Mouse (Mus musculus) frontal cortex, postnatal 14 days (tissue): Measurements from ENCODE around the gene Nupl1.

Experiments
- DNase-seq, 2 experiments: peaks; one replicate each; pipeline ENCODE4 v3.0.0; 2022; ENCODE audit warnings: low spot score in 2 of 2

The Nupl1 gene

DNA sequence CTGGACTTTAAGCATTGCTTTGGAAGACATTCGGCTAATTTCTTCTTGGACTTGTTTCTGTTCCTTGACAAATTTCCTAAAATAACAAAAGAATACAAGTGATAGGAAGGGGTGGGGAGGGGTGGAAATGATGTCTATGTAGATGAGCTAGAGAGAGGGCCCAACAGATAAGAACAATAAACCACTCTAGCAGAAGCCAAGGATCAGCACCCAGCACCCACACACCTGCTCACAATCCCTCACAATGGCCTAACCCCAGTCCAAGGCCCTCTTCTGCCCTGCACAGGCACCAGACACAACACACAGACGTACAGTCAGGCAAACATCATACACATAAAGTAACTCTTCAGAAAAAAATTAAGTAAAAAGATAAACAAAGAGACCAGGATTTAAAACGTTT lies 12.7 kb downstream of the Nupl1 start:
- DNase-seq, result no peak

DNA sequence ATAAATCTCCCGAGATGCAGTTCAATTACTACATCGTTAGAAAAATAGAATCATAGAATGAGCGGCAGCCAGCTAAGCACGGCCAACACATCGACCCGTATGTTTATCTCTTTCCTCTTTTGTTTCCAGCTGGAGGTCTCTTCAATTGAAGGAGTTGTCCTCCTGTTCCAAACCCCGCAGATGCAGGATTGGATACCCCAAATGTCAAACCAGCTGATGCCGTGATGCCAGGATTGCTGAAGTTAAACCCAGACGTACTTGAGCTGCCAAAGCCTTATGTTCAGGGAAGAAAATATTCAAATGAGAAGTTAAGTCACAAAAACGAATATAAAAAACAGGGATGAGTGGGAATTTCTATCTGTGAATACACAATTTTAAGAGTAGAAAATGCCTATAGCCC lies 31.3 kb downstream of the Nupl1 start:
- no peak for DNase-seq

DNA sequence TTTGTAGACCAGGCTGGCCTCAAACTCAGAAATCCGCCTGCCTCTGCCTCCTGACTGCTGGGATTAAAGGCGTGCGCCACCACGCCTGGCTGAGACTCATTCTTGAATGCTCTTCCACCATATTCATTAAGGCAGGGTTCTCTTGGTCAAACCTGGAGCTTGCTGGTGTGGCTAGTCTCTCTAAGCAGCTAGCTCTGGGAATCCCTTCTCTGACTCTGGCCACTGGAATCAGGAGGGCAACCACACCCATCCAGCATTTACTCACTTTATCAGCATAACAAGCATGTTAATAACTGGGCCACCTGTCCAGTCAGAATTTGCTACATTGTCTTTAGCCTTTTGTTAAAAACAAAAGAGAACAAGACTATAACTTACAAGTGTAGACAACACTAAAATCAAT lies 33.6 kb downstream of the Nupl1 start:
- DNase-seq, result no peak

DNA sequence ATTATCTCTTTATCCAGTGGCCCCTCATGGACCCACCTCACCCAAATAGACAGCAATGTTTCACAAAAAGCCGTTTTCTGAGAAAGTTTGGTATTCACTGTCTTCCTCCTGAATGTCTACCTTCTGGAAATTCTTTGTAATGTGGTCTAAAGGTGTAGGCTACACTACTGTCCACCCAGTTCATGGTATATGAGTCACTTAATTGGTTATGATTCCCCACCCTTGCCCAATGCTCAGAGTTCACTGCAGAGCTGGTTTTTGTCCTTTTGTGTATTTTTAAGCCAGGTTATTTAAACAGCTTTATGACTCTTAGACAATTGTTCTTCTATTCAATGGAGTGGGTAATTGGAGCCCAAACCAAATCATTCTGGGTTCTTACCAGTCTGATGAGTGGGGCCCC lies 35.1 kb downstream of the Nupl1 start:
- DNase-seq, result no peak

DNA sequence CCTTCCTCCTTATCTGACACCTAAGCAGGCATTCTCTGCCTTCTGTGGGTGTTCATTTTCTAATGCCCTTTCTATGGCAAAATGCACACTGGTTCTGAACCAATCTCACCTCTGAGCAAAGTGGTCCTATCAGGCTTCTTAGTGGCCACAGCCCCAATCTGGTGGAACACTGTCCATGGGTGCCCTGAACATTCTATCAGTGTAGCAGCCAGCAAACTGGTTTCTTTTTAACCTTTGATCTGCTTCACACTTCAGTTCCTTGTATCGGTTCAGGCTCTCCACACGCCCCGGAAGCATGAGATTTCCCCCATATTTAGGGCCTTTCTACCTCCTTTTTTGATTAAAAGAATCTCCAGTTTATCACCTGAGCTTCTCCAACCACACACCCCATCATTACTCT lies 36.2 kb downstream of the Nupl1 start:
- DNase-seq, result no peak

DNA sequence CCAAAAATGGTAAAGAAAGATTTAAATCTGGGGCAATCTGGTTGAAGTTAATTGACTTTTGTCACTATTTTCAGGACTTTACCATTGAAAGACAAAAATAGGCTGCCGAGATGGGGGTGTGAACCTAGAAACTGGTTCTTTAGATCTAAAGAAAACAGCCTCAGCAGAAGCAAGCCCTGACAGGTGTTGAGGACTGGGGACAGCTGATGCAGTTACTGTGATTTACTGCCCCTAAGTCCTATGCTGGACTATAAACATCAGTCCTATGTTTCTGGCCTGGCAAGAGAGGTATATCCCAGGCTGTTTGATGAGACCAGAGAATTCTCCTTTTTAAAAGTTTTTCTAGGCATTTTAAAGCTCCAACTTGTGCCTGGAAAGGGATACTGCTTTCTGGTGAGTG lies 37.2 kb downstream of the Nupl1 start:
- no peak for DNase-seq

DNA sequence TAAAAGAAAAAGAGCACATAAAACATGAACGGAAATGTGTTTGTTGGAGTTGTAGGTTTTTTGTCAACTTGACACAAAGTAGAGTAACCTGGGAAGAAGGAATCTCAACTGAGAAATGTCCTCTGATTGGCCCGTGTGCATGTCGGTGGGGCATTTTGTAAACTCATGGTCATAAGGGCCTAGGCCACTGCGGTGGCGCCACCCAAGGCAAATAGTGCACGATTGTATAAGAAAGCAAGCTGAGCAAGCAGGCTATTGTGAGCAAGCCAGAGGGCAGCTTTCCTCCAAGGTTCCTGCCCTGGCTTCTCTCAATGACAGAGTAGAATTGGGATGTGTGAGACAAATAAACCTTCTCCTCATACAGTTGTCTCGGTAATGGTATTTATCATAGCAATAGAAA lies 42.1 kb downstream of the Nupl1 start:
- DNase-seq, result no peak

DNA sequence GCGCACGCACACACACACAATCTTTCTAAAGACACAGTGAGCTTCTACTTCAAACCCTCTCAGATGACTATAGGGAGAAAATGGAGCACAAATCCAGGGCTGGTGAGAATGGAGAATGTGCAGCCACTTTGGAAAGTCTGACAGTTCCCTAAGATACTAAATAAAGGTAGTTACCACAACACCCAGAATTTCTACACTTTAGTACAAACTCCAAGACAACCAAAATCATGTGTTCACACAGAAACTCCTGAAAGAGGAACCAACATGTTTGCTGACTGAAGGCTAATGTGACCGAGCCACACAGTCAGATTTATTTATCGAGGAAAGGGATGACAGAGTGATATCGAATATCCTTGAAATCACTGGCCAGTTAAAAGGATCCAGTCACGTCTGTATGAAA lies 46.2 kb downstream of the Nupl1 start:
- no peak for DNase-seq

DNA sequence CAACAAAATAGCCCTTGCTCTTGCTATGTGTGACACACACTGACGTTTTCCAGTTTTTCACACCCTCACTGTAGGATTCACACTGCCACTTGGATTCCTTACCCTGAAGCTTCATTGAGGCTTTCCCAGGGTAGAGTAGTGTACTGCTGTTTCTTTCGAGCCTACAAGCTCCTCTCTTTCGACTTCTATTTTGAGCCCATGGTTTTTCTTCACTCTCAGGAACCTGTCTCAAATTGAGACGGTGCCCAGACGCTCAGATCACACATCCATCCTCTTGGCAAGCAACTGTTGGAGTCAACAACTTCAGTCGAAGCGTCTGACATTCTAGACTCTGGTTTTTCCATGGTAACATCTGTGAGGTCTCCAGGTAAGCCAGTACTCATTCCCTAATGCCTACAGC lies 54.3 kb downstream of the Nupl1 start, which contains the start of gene Atp8a2:
Gene Atp8a2 (minus strand): TSS at position 296 of the 400 bp plus-strand sequence.
- DNase-seq, result no peak

DNA sequence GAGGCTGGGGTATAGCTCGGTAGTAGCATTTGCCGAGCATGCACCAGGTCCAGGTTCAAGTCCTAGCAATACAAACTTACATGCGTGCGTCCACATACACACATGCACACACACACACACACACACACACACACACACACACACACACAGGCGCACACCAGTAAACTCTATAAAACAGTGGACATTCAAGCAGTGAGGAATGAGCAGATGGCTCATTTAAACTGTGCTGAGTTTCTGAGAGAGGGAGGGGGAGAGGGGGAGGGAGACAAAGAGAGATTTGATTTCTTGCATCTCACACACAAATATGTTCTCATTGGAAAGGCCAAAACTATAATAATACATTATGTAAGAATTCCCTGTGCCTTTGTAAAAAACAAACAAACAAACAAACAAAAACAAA lies 55.2 kb downstream of the Nupl1 start:
- DNase-seq, result no peak

DNA sequence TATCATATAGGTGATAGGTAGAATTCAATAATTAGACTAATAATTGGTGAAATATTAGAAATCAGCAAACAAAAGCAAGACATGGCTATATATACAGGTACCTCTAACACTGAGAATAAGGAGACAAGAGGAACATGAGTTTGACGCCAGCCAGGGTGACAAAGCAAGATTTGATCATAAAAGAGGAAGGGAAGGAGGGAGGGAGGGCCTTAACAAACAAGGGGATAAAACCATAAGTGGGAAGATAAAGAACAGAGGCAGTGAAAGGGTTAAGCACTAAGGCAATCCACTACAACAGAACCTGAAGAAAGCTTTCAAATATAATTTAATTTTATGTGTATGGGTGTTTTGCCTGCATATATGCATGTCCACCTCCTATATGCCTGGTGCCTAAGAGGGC lies 56.6 kb downstream of the Nupl1 start:
- DNase-seq, result no peak

DNA sequence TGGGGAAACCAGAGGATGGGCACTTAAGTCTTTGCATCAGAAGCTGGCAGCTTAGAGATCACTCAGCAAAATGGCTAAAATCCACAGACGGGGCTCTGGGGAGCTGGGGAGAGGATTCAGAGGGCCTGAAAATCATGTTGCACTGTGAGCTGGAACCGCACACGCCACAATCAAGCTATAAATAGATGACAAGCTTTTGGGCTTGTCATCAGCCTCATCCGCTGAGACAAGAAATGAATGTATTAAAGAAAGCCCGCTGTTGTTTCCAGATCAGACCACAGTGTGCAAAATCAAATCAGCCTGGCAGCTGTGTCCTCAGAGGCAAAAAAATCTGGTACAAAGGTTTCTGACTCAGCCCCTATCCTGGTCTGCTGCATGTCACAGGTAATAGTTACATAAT lies 61.5 kb downstream of the Nupl1 start:
- DNase-seq, result no peak

DNA sequence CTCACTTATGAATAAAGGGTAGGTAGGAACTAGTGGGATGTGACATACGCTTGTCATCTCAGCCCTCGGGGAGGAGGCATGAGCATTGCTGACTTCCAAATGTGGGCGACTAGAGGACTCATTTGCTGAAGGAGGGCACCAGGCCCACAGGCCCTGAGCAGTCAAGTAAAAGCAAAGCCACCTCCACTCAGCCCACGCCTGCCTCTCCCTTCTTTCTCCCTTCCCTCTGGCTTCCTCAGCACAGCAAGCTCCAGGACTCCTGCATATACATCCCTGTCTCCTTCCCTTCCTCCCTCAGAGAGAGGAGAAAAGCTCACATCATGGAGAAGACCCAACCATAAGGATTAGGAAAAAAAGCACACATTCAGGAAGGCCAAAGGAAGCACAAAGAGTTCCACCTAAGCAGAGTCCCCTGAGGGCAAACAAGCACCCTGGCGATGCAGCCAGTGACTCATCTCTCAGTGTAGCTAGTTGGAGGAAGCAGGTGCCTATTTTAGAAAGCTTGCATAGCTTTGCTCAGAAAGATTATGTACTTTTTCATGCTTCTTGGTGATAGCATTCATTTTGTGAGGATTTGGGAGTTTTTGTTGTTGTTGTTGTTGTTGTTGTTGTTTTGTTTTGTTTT lies 62.9 kb downstream of the Nupl1 start:
- no peak for DNase-seq

DNA sequence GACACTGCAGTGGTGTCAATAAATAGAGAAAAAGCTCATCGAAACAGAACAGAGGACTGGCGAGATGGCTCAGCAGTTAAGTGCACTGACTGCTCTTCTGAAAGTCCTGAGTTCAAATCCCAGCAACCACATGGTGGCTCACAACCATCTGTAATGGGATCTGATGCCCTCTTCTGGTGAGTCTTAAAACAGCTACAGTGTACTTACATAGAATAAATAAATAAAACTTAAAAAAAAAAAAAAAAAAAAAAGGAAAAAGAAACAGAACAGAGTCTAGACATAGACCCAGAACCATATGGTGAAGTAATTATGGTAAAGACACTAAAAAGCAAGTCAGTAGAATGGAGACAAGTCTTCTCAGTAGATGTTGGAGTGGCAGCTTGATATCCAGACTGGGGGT lies 69.9 kb downstream of the Nupl1 start:
- no peak for DNase-seq

DNA sequence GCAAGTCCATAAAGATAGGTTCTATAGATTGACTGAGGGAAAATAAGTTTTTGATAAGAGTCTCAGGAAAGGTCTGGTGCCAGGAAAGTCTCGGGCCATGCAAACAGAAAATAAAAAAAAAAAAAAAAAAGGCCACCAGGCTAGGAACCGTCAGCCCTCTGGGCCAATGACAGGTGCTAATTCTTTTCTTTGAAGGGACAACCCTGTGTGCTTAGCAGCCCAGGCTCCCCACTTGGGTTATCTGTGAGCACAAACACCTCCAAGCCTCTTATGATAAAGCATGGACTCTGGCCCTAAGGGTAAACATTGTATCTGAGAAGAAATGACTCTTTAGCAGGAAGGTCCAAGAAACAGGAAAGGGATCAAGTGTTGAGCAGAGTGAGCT lies 72.7 kb downstream of the Nupl1 start:
- DNase-seq, result no peak

DNA sequence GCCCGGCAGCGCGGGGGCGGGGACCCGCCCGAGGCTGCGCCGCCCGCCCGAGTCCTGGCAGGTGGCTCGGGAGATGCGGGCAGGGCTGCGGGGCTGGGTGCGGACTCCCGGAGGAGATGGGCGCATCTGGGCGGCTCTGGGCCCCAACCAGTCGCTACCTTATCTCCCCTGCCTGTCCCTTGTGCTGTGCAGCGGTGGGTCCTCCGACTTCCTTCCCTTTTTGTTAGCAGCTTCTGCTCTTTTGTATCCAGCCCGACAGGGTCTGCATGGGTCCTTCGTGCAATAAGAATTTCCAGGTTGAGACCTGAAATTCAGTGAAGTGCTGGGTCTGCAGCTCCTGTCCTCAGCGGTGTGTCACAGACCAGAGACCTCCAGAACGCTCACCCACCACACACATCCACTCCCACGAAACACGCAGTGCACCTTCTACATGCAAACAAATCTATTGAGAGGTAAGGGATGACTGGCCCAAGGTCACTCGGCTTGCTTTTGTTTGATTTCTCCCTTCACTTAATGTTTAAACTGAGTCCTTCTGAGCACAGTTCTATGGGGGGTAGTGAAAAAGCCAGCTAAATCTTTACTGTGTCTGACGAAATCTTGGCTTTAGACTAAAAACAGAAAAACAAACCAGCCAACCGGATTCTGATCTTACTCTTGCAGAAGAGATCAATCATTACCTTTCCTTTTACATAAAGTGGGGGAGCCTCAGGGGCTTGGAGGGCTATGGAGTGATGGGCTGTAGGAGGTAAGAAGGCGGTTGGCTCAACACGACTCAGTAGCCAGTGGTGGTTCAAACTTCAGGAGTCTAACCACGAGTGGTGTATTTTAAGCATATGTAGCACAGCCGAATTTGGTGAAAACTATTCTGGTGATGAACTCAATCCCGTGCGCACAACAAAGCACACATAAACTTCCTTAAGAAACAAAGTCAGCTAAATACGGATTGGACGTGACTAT lies 73.3 kb downstream of the Nupl1 start:
- peak in 1 of 2 experiments; percentile 29 for DNase-seq

DNA sequence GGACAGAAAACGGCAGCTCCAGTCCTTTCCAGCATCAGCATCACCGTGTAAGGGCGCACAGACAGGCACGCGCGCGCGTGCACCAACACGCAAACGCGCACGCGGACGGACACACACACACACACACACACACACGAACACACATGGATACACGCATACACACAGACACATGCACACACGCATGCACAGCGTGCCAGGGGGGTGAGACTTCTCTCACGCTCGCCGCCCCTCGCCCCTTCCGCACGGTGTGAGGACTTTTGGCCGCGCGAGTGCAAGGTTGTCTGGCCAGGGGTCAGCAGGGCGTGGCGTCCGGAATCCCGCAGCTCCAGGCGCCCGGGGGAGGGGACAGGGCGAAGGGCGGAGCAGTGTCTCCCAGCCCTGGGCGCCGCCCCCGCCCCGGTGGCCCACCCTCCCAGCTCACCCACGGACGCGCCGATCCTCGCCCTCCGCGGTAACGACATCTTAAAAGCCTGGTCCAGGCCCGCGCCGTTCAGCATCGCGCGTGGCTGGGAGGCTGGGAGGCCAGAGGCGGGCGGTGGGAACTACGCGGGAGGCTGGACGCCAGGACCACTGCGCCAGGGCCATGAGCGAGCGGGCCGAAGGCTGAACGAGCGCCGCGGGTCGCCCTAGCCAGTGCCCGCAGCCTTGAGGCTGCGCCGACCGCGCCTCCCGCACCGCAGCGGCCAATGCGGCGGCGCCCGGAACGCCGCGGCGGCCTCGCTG lies 74.2 kb downstream of the Nupl1 start:
- peak; percentile 52 to 53 for DNase-seq

DNA sequence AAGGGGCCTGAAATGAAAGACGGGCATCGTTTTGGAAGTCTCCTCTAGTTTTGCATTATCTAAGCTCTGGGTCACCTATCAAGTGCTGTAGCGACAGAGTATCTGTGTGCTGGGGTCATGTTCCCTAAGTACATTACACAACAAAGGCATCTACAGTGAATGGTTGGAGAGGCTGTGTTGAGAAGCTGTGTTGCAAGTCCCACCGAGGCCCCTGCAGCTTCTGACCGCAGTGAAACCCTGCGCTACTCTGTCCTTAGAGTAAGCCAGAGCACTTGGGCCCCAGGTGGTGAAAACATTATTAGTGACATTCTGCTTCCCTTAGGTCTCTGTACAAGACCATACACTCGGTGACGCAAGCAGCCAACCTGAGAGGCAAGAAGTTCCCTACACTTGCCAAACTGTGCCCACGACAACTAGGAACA lies 74.8 kb downstream of the Nupl1 start:
- peak in 1 of 2 experiments; percentile 7 for DNase-seq

DNA sequence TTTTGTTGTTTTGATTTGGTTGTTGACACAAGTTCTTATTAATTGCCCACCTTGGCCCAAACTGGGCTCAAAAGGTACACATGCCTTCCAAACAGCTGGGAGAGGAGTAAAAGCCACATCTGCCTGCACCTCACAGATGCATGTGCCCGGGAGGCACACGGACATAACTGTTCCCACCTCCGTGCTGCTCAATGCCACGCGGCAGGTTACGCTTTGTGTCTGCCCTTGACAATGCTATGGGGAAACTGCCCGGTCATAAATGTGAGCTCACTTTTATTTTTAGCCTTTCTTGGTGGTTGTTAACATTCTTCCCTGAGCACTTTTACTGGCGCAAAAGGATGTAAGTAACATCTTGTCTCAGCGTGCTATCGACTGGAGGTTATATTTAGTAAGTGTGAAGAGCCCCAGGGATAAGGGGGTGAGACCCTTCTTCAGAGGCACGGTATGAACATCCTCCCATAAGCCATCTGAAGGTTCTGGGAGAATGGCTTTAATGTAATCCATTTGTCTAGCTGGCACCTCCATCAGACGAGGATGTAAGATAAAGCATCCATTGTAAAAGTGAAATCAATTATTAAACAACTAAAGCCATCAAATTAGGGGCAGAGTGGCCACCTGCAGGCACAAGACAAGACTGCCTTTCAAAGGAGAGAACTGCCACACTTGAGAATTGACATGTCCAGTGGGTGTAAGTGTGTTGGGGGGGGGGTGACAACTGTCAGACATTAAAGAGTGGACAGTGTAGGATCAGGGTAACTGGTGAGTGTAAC lies 78.8 kb downstream of the Nupl1 start:
- DNase-seq, result no peak

DNA sequence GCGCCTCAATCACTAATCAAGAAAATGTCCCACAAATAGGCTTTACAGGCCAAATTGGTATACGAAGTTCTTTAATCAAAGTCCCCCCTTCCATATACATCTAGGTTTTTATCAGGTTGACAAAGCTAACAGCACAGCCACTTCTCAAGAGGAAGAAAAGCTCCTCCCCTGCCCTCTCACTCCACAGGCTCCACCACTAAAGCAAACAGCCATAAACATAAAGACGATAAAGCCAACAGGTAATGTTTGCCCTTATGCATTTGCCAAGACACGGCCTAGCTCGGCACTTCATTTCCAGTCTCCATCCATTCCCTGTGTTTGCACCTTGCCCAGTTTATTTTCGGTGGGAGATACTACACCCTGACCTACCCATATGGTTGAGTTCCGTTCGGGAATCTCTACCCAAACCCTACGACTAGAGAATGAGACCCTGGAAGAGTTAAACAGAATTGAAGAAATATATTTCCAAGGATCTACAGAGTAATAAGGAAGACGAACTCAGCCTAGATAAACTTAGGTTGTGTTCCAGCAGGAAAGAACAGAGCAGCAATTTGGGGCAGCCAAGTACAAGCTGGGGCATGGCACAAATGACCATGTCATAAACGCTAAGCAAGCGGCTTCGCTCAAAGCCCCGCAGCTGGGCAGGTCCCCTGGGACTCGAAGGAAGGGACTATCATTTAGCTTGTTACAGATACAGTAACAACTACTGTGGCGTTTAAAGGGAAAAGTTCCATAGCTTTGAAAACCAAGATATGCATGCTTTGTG lies 80.2 kb downstream of the Nupl1 start:
- DNase-seq, result no peak

DNA sequence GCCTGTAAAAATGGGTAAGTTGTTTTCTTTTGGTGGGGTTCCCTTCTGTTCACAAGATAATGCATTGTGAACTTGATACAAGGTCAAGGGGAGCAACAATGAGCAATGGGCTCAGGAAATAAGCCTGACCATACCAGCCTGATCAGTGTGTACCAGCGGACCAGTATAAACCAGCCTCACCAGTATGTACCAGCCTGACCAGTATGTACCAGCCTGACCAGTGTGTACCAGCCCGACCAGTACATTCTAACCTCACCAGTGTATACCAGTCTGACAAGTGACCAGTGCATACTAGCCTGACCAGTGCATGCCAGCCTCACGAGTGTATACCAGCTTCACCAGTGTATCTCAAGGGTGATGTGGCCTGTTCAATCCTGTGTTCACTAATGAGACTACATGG lies 87.9 kb downstream of the Nupl1 start:
- DNase-seq, result no peak
